Mouse (Mus musculus): ENCODE measurements at regions not wholly inside any gene's neighbourhood (a gene's known extent, or its start where the extent isn't known, plus 50 kb on each side); places are given as distances from the start of the nearest gene placed in this dataset.

- Histone ChIP-seq H3K9ac (ENCODE audit: low read depth, low read length) (no peak overlapping the region), H3K4me1 (ENCODE audit: control insufficient read depth, insufficient read depth, low read length) (no peaks in the 10 kb centered on the region; the same call in 1 of the 2 replicates), H3K27me3 (ENCODE audit: control insufficient read depth, insufficient read depth, low read length) (no peaks in the 10 kb centered on the region), H3K4me3 (no peak overlapping the region), H3K79me2 (replicated peaks; ENCODE audit: control insufficient read depth, insufficient read depth, low read length) (no peaks in the 10 kb centered on the region), H3K36me3 (ENCODE audit: control insufficient read depth, insufficient read depth, low read length) (no peaks in the 10 kb centered on the region), H3K27ac (no peak overlapping the region)
- intact Hi-C loops (cut with DNase I) = loop anchor here (5.0 to 10.0 kb wide), 4 partner anchors 88 to 518 kb away; no protein-coding TSS in a partner anchor
- no peak for TF ChIP-seq CTCF (IDR thresholded peaks at IDR 0.05)
- no peak for TF ChIP-seq POLR2A (IDR thresholded peaks at IDR 0.05; ENCODE audit: insufficient read depth, low read depth, low read length)
- TF ChIP-seq EP300 (IDR thresholded peaks at IDR 0.05; ENCODE audit: insufficient read depth, low read depth, low read length) = no peak
- 72% methylated on average over 1 of the region's 1 CpGs for WGBS
- DNase-seq = no peak
These were observed 113.0 kb downstream of the Spata18 start for GRCm38 (mm10) chr5:73764226-73764625.

DNA sequence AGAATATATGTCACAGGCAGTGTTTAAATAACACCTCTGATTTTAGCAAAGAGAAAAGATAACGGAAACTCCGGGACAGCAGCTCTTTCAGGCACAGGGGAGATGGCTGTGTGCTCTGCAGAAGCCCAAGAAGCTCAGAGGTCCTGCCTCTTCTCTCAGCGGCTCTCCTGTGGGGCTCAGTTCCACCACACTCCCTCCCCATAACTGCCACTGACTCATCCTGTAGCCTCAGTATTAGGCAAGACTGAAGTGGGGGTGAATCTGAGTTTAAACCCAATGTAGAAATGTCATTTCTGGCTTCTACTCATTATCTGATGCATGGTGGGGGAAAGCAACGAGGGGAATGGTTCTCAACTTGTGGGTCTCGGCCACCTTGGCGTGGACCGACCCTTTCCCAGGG, 114.3 kb downstream of the Spata18 start:
- no peak overlapping the region for H3K4me3 ChIP-seq
- DNase-seq = no peak
- intact Hi-C loops (cut with DNase I) = loop anchor here (10.0 kb wide), 1 partner anchor 309 kb away; no protein-coding TSS in a partner anchor
- TF ChIP-seq EP300 (IDR thresholded peaks at IDR 0.05; ENCODE audit: insufficient read depth, low read depth, low read length) = no peak
- no peak for TF ChIP-seq CTCF (IDR thresholded peaks at IDR 0.05)
- no peak for TF ChIP-seq POLR2A (IDR thresholded peaks at IDR 0.05; ENCODE audit: insufficient read depth, low read depth, low read length)
- H3K27me3 ChIP-seq (ENCODE audit: control insufficient read depth, insufficient read depth, low read length) = no peaks in the 10 kb centered on the region
- H3K27ac ChIP-seq = no peak overlapping the region
- H3K36me3 ChIP-seq (ENCODE audit: control insufficient read depth, insufficient read depth, low read length) = no peaks in the 10 kb centered on the region
- no peaks in the 10 kb centered on the region for H3K79me2 ChIP-seq (replicated peaks; ENCODE audit: control insufficient read depth, insufficient read depth, low read length)
- no peaks in the 10 kb centered on the region; the same call in 1 of the 2 replicates for H3K4me1 ChIP-seq (ENCODE audit: control insufficient read depth, insufficient read depth, low read length)
- no peak overlapping the region for H3K9ac ChIP-seq (ENCODE audit: low read depth, low read length)
- WGBS = 71% methylated on average over 7 of the region's 7 CpGs

- Histone ChIP-seq H3K36me3 (ENCODE audit: control insufficient read depth, insufficient read depth, low read length) (no peaks in the 10 kb centered on the region), H3K79me2 (replicated peaks; ENCODE audit: control insufficient read depth, insufficient read depth, low read length) (no peaks in the 10 kb centered on the region), H3K27ac (no peak overlapping the region), H3K4me1 (ENCODE audit: control insufficient read depth, insufficient read depth, low read length) (no peaks in the 10 kb centered on the region), H3K9ac (ENCODE audit: low read depth, low read length) (no peak overlapping the region), H3K4me3 (no peak overlapping the region), H3K27me3 (ENCODE audit: control insufficient read depth, insufficient read depth, low read length) (no peaks in the 10 kb centered on the region)
- no peak for DNase-seq
- 43% methylated on average over 3 of the region's 3 CpGs for WGBS
- intact Hi-C loops (cut with DNase I) = loop anchor here (10.0 kb wide), 1 partner anchor 307 kb away; no protein-coding TSS in a partner anchor
- no peak for TF ChIP-seq EP300 (IDR thresholded peaks at IDR 0.05; ENCODE audit: insufficient read depth, low read depth, low read length)
- TF ChIP-seq CTCF (IDR thresholded peaks at IDR 0.05) = no peak
- no peak for TF ChIP-seq POLR2A (IDR thresholded peaks at IDR 0.05; ENCODE audit: insufficient read depth, low read depth, low read length)
These were observed 117.1 kb downstream of the Spata18 start for GRCm38 (mm10) chr5:73768253-73768652.

GRCm38 (mm10) chr5:73775775-73776548, 124.8 kb downstream of the Spata18 start:
- 77% methylated on average over 7 of the region's 7 CpGs for WGBS
- H3K79me2 ChIP-seq (replicated peaks; ENCODE audit: control insufficient read depth, insufficient read depth, low read length) = no peaks in the 10 kb centered on the region
- no peaks in the 10 kb centered on the region for H3K36me3 ChIP-seq (ENCODE audit: control insufficient read depth, insufficient read depth, low read length)
- no peaks in the 10 kb centered on the region for H3K27me3 ChIP-seq (ENCODE audit: control insufficient read depth, insufficient read depth, low read length)
- H3K4me1 ChIP-seq (ENCODE audit: control insufficient read depth, insufficient read depth, low read length) = no peaks in the 10 kb centered on the region
- TF ChIP-seq POLR2A (IDR thresholded peaks at IDR 0.05; ENCODE audit: insufficient read depth, low read depth, low read length) (no peak), EP300 (IDR thresholded peaks at IDR 0.05; ENCODE audit: insufficient read depth, low read depth, low read length) (no peak), CTCF (IDR thresholded peaks at IDR 0.05) (no peak)
- H3K4me3 ChIP-seq = no peak overlapping the region
- no peak for DNase-seq
- H3K9ac ChIP-seq (ENCODE audit: low read depth, low read length) = no peak overlapping the region
- intact Hi-C loops (cut with DNase I) = no loop called here
- no peak overlapping the region for H3K27ac ChIP-seq

DNA sequence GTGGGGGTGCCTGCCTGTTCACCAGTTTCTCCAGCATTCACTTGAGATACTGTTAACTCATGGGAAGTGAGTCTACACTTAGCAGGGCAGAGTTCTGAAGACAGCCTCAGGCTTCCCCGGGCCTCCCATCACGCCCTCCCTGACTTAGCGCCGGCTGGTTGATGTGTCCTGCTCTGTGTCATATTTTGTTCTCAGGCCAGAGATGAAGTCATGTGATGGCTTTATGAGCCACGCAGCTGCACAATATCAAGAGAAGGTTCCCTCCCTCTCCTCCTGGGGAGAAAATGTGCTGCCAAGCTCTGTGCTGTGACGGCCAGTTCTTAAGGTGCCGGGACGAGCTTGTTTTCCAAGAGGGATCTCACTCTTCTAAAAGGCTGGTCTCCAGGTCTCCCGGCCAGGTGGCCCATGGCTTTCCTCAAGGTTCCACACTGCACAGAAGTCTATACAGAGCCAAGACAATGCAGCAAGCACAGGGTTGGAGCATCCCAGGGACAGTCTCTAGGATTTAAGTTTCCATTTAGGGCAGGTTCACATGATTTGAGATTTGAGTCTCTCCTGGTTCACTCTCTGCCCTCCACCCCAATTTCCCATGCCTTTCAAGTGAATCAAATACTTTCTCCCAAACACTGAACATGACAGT, 126.2 kb downstream of the Spata18 start:
- DNase-seq = peak; percentile 70 to 83
- no peaks in the 10 kb centered on the region for H3K4me1 ChIP-seq (ENCODE audit: control insufficient read depth, insufficient read depth, low read length)
- no peak overlapping the region for H3K9ac ChIP-seq (ENCODE audit: low read depth, low read length)
- intact Hi-C loops (cut with DNase I) = no loop called here
- no peaks in the 10 kb centered on the region for H3K79me2 ChIP-seq (replicated peaks; ENCODE audit: control insufficient read depth, insufficient read depth, low read length)
- no peaks in the 10 kb centered on the region for H3K27me3 ChIP-seq (ENCODE audit: control insufficient read depth, insufficient read depth, low read length)
- no peak overlapping the region for H3K4me3 ChIP-seq
- TF ChIP-seq EP300 (IDR thresholded peaks at IDR 0.05; ENCODE audit: insufficient read depth, low read depth, low read length) (peak; percentile 87), CTCF (IDR thresholded peaks at IDR 0.05) (no peak), POLR2A (IDR thresholded peaks at IDR 0.05; ENCODE audit: insufficient read depth, low read depth, low read length) (no peak)
- 40% methylated on average over 9 of the region's 9 CpGs for WGBS
- no peaks in the 10 kb centered on the region for H3K36me3 ChIP-seq (ENCODE audit: control insufficient read depth, insufficient read depth, low read length)
- H3K27ac ChIP-seq = peak overlapping the region; percentile 54

All from heart, adult 2 months (tissue).